Mouse (Mus musculus) liver, embryonic 12.5 days (tissue): Measurements from ENCODE around the gene Lhx5. TPM values are rescaled to one million over a fixed set of nuclear protein-coding genes. Genes with fewer than 3 reads are reported as not detected.

ENCODE experiments used
- ATAC-seq: fragments of 200-750 bp; cut with Nextera tagmentation; 2 replicates; pipeline ENCODE4 v1.8.0; 2017; ENCODE audit warnings: moderate number of reproducible peaks, mild to moderate bottlenecking, moderate library complexity
- H3K27ac ChIP-seq: fragments of 300-500 bp; sonication (generic); 2 replicates; pipeline ENCODE4 v1.5.1; 2016; ENCODE audit warnings: mild to moderate bottlenecking
- H3K27me3 ChIP-seq: fragments of 300-500 bp; sonication (generic); replicated peaks from 2 replicates; pipeline ENCODE4 v1.6.1; 2016; ENCODE audit warnings: mild to moderate bottlenecking, moderate library complexity
- H3K36me3 ChIP-seq: fragments of 300-500 bp; sonication (generic); 2 replicates; pipeline ENCODE4 v1.6.1; 2016; ENCODE audit warnings: mild to moderate bottlenecking, moderate library complexity
- H3K4me1 ChIP-seq: fragments of 300-500 bp; sonication (generic); 2 replicates; pipeline ENCODE4 v1.6.1; 2016
- H3K4me2 ChIP-seq: fragments of 300-500 bp; sonication (generic); 2 replicates; pipeline ENCODE4 v1.6.1; 2016; ENCODE audit warnings: mild to moderate bottlenecking, moderate library complexity
- H3K4me3 ChIP-seq: fragments of 300-500 bp; sonication (generic); 2 replicates; pipeline ENCODE4 v1.5.1; 2016; ENCODE audit warnings: mild to moderate bottlenecking, moderate library complexity
- H3K9ac ChIP-seq: fragments of 300-500 bp; sonication (generic); 2 replicates; pipeline ENCODE4 v1.6.1; 2016; ENCODE audit warnings: mild to moderate bottlenecking, moderate library complexity
- H3K9me3 ChIP-seq: fragments of 300-500 bp; sonication (generic); replicated peaks from 2 replicates; pipeline ENCODE4 v1.6.1; 2016; ENCODE audit warnings: mild to moderate bottlenecking, moderate library complexity
- WGBS: fragments of 180-500 bp; shearing (Covaris S2); methylation state at CpG from one replicate; pipeline ENCODE4 v1.1.7; 2016; ENCODE audit not compliant: insufficient replicate concordance; 5-methylcytosine and 5-hydroxymethylcytosine counted together
- polyA plus RNA-seq: library from polyadenylated mRNA; unstranded; fragments of >200 nt; fragmentation: Nextera tagmentation; extraction: Ambion mirVana; gene quantifications from 2 replicates; pipeline ENCODE4 v1.2.1, GENCODE M21; 2016

Lhx5 gene
- polyA plus RNA-seq, 1 experiment from 2014 or later = not detected

- Histone ChIP-seq H3K9ac (no peak overlapping the region), H3K36me3 (no peaks in the 10 kb centered on the region), H3K4me1 (peaks cover 5% of the 10 kb centered on the region), H3K27me3 (peaks cover 75% of the 10 kb centered on the region), H3K4me2 (no peak overlapping the region), H3K9me3 (no peaks in the 10 kb centered on the region), H3K4me3 (no peak overlapping the region), H3K27ac (no peak overlapping the region)
- ATAC-seq = no peak
- WGBS = 4% methylated on average over 1 of the region's 1 CpGs
These were observed 24.8 kb downstream of the Lhx5 start for GRCm38 (mm10) chr5:120456253-120456652.

GRCm38 (mm10) chr5:120456841-120457554 is 25.5 kb downstream of the Lhx5 start:
- no peak overlapping the region for H3K4me3 ChIP-seq
- no peaks in the 10 kb centered on the region for H3K36me3 ChIP-seq
- H3K4me1 ChIP-seq = peaks cover 5% of the 10 kb centered on the region
- ATAC-seq = no peak
- H3K9me3 ChIP-seq = no peaks in the 10 kb centered on the region
- H3K4me2 ChIP-seq = no peak overlapping the region
- H3K27ac ChIP-seq = no peak overlapping the region
- peaks cover 80% of the 10 kb centered on the region for H3K27me3 ChIP-seq
- WGBS = 34% methylated on average over 7 of the region's 7 CpGs
- H3K9ac ChIP-seq = no peak overlapping the region

GRCm38 (mm10) chr5:120457628-120458027 is 26.1 kb downstream of the Lhx5 start:
- Histone ChIP-seq H3K36me3 (no peaks in the 10 kb centered on the region), H3K9ac (no peak overlapping the region), H3K27me3 (peaks cover 85% of the 10 kb centered on the region), H3K27ac (no peak overlapping the region), H3K4me3 (no peak overlapping the region), H3K4me1 (peaks cover 5% of the 10 kb centered on the region), H3K4me2 (no peak overlapping the region), H3K9me3 (no peaks in the 10 kb centered on the region)
- 5% methylated on average over 9 of the region's 9 CpGs for WGBS
- ATAC-seq = no peak

- Histone ChIP-seq H3K27ac (no peak overlapping the region), H3K9me3 (no peaks in the 10 kb centered on the region), H3K9ac (no peak overlapping the region), H3K27me3 (peaks cover 85% of the 10 kb centered on the region), H3K4me1 (peaks cover 5% of the 10 kb centered on the region), H3K36me3 (no peaks in the 10 kb centered on the region), H3K4me3 (no peak overlapping the region), H3K4me2 (no peak overlapping the region)
- WGBS = 54% methylated on average over 10 of the region's 10 CpGs
- ATAC-seq = peak; percentile 45; the same call in 1 of the 2 replicates
These were observed 27.6 kb downstream of the Lhx5 start for GRCm38 (mm10) chr5:120459133-120459532.

- Histone ChIP-seq H3K4me1 (peaks cover 9% of the 10 kb centered on the region), H3K9me3 (no peaks in the 10 kb centered on the region; the same call in 1 of the 2 replicates), H3K36me3 (no peaks in the 10 kb centered on the region), H3K9ac (no peak overlapping the region), H3K27me3 (peaks cover 60% of the 10 kb centered on the region), H3K4me3 (no peak overlapping the region), H3K27ac (no peak overlapping the region), H3K4me2 (no peak overlapping the region)
- 64% methylated on average over 15 of the region's 15 CpGs for WGBS
- ATAC-seq = no peak
These were observed 30.4 kb downstream of the Lhx5 start for GRCm38 (mm10) chr5:120461902-120462301.

- ATAC-seq = no peak
- H3K4me3 ChIP-seq = no peak overlapping the region
- no peak overlapping the region for H3K27ac ChIP-seq
- H3K9ac ChIP-seq = no peak overlapping the region
- no peaks in the 10 kb centered on the region for H3K36me3 ChIP-seq
- H3K9me3 ChIP-seq = no peaks in the 10 kb centered on the region; the same call in 1 of the 2 replicates
- no peak overlapping the region for H3K4me2 ChIP-seq
- H3K4me1 ChIP-seq = 0 out of 2 replicates have a peak, but pooled peaks cover 4% of the 10 kb centered on the region
- 54% methylated on average over 4 of the region's 4 CpGs for WGBS
- H3K27me3 ChIP-seq = peaks cover 58% of the 10 kb centered on the region
These were observed 32.8 kb downstream of the Lhx5 start for GRCm38 (mm10) chr5:120464321-120464720.

- Histone ChIP-seq H3K27ac (no peak overlapping the region), H3K4me3 (no peak overlapping the region), H3K9me3 (no peaks in the 10 kb centered on the region; the same call in 1 of the 2 replicates), H3K9ac (no peak overlapping the region), H3K4me2 (no peak overlapping the region), H3K27me3 (peaks cover 50% of the 10 kb centered on the region), H3K36me3 (no peaks in the 10 kb centered on the region), H3K4me1 (0 out of 2 replicates have a peak, but pooled peaks cover 4% of the 10 kb centered on the region)
- no peak for ATAC-seq
- WGBS = 34% methylated on average over 5 of the region's 5 CpGs
These were observed 33.6 kb downstream of the Lhx5 start for GRCm38 (mm10) chr5:120465062-120465461.

GRCm38 (mm10) chr5:120465860-120466259 is 34.4 kb downstream of the Lhx5 start:
- no peak for ATAC-seq
- Histone ChIP-seq H3K4me3 (no peak overlapping the region), H3K9me3 (no peaks in the 10 kb centered on the region; the same call in 1 of the 2 replicates), H3K4me2 (no peak overlapping the region), H3K27me3 (peaks cover 43% of the 10 kb centered on the region), H3K9ac (no peak overlapping the region), H3K27ac (no peak overlapping the region), H3K4me1 (0 out of 2 replicates have a peak, but pooled peaks cover 4% of the 10 kb centered on the region), H3K36me3 (no peaks in the 10 kb centered on the region)
- whole genome bisulfite sequencing = 68% methylated on average over 6 of the region's 6 CpGs

GRCm38 (mm10) chr5:120467026-120467425 is 35.5 kb downstream of the Lhx5 start:
- Histone ChIP-seq H3K27me3 (peaks cover 41% of the 10 kb centered on the region), H3K4me3 (no peak overlapping the region), H3K27ac (no peak overlapping the region), H3K36me3 (no peaks in the 10 kb centered on the region), H3K9me3 (no peaks in the 10 kb centered on the region; the same call in 1 of the 2 replicates), H3K4me1 (0 out of 2 replicates have a peak, but pooled peaks cover 4% of the 10 kb centered on the region), H3K9ac (no peak overlapping the region), H3K4me2 (no peak overlapping the region)
- 19% methylated on average over 4 of the region's 4 CpGs for WGBS
- ATAC-seq = no peak

GRCm38 (mm10) chr5:120468336-120468735 is 36.8 kb downstream of the Lhx5 start:
- no peaks in the 10 kb centered on the region for H3K36me3 ChIP-seq
- no peak for ATAC-seq
- no peak overlapping the region for H3K9ac ChIP-seq
- peaks cover 41% of the 10 kb centered on the region for H3K27me3 ChIP-seq
- H3K4me1 ChIP-seq = 0 out of 2 replicates have a peak, but pooled peaks cover 4% of the 10 kb centered on the region
- 64% methylated on average over 5 of the region's 5 CpGs for WGBS
- no peak overlapping the region for H3K4me2 ChIP-seq
- H3K27ac ChIP-seq = no peak overlapping the region
- no peak overlapping the region for H3K4me3 ChIP-seq
- no peaks in the 10 kb centered on the region; the same call in 1 of the 2 replicates for H3K9me3 ChIP-seq

GRCm38 (mm10) chr5:120468830-120469229 is 37.3 kb downstream of the Lhx5 start:
- Histone ChIP-seq H3K27me3 (peaks cover 37% of the 10 kb centered on the region), H3K9ac (no peak overlapping the region), H3K4me2 (no peak overlapping the region), H3K9me3 (no peaks in the 10 kb centered on the region; the same call in 1 of the 2 replicates), H3K4me3 (no peak overlapping the region), H3K4me1 (0 out of 2 replicates have a peak, but pooled peaks cover 4% of the 10 kb centered on the region), H3K27ac (no peak overlapping the region), H3K36me3 (no peaks in the 10 kb centered on the region)
- no peak for ATAC-seq
- 55% methylated on average over 6 of the region's 6 CpGs for WGBS

GRCm38 (mm10) chr5:120471538-120471937 is 40.0 kb downstream of the Lhx5 start:
- Histone ChIP-seq H3K27ac (no peak overlapping the region), H3K9ac (no peak overlapping the region), H3K36me3 (no peaks in the 10 kb centered on the region), H3K27me3 (peaks cover 56% of the 10 kb centered on the region), H3K4me1 (0 out of 2 replicates have a peak, but pooled peaks cover 3% of the 10 kb centered on the region), H3K4me2 (no peak overlapping the region), H3K4me3 (no peak overlapping the region), H3K9me3 (no peaks in the 10 kb centered on the region)
- WGBS = 47% methylated on average over 4 of the region's 4 CpGs
- ATAC-seq = no peak
